ENCODE assay signal across 16 mouse cellular contexts in genomic region chr6:108544917-108545316, GRCm38 (mm10).
"Had no signal": no experiment of that assay in that cellular context is flagged by ENCODE, and none has a peak within 500 bp of the region (broad histone marks: within the 10 kb centered on the region; RNA-seq: fewer than 3 reads in every experiment).

No protein-coding gene starts in this region.

- H3K9me3 ChIP-seq: neural tube, embryonic 13.5 days; neural tube, embryonic 15.5 days; stomach, embryonic 15.5 days had no signal

- DNase-seq: retina, postnatal 1 day; right cerebral cortex, adult 18-20 months; right cerebral cortex, postnatal 14 days; right cerebral cortex, postnatal 25 days; right cerebral cortex, postnatal 4 days; spleen, adult 18-20 months; thymus, adult 18-20 months; thymus, adult 2 months; thymus, postnatal 14 days; thymus, postnatal 25 days; thymus, postnatal 36 days; thymus, postnatal 4 days had no signal

- H3K27me3 ChIP-seq: neural tube, embryonic 13.5 days; neural tube, embryonic 15.5 days; stomach, embryonic 15.5 days had no signal

- H3K36me3 ChIP-seq: neural tube, embryonic 13.5 days; neural tube, embryonic 15.5 days; stomach, embryonic 15.5 days had no signal

- H3K27ac ChIP-seq: neural tube, embryonic 13.5 days; neural tube, embryonic 15.5 days; stomach, embryonic 15.5 days; stomach, postnatal 0 days had no signal

- H3K4me1 ChIP-seq: neural tube, embryonic 13.5 days; neural tube, embryonic 15.5 days; stomach, embryonic 15.5 days had no signal

- H3K9ac ChIP-seq: neural tube, embryonic 13.5 days; neural tube, embryonic 15.5 days; stomach, embryonic 15.5 days had no signal

- H3K4me3 ChIP-seq: neural tube, embryonic 13.5 days; neural tube, embryonic 15.5 days; stomach, embryonic 15.5 days had no signal

- H3K4me2 ChIP-seq: neural tube, embryonic 13.5 days; neural tube, embryonic 15.5 days; stomach, embryonic 15.5 days had no signal
